Mouse (Mus musculus): ENCODE data around the gene Olfr552.

DNA sequence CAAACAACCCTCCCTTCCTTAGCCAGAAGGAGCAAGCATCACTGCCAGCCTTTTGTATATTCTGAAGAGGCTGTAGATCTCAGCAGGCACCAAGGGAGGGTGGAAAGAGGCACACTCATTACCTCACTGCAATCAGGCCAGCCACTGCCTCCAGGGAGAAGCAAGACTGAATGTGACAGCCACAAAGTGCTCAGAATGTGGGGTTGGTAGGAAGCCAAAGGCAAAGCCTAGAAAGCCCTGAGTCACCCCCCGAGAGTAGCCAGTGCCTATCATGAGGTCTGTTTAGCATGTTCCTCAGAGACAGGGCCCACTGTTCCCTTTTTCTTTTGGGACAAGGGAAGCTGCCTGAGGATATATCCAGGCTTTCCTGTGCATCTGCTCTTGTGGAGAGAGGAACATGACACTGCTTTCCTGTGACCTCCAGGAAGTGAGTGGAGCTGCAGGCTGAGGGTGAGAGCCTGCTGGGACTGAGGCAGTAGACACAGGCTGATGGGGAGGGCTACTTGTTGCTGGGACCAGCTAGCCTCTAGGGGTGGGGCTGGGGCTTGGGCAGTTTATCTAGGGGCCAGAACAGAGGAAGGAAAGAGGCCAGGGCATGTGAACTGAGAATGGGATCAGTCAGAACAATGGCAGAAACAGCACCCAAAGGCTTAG, at the start of gene Olfr552:
- TF ChIP-seq CTCF (IDR thresholded peaks at IDR 0.05; ENCODE audit: insufficient read depth, low read length) (no peak), POLR2A (IDR thresholded peaks at IDR 0.05; ENCODE audit: borderline replicate concordance, extremely low read depth, low read depth, low read length) (no peak)
